Mouse (Mus musculus): ENCODE results near the gene Rnf167. TPM values are rescaled to one million over a fixed set of nuclear protein-coding genes. Genes with fewer than 3 reads are reported as not detected.

Gene Rnf167
- polyA plus RNA-seq, 1 experiment from 2014 or later = 135 TPM

- no peak overlapping the region for H3K27ac ChIP-seq (ENCODE audit: low read length)
- ATAC-seq = no peak
- H3K4me3 ChIP-seq (replicated peaks; ENCODE audit: low read length) = no peak overlapping the region
- H3K9me3 ChIP-seq (ENCODE audit: control insufficient read depth, low read length) = no peaks in the 10 kb centered on the region
- 69% methylated on average over 9 of the region's 9 CpGs for WGBS
- H3K36me3 ChIP-seq (ENCODE audit: control insufficient read depth, insufficient read depth) = peaks cover 9% of the 10 kb centered on the region; the same call in 1 of the 2 replicates
- no peak overlapping the region for H3K4me2 ChIP-seq (ENCODE audit: low read length)
- no peak overlapping the region for H3K9ac ChIP-seq (replicated peaks; ENCODE audit: low read depth, low read length)
- H3K4me1 ChIP-seq (replicated peaks; ENCODE audit: control insufficient read depth, insufficient read depth, low read length) = peaks cover 19% of the 10 kb centered on the region
- no peaks in the 10 kb centered on the region for H3K27me3 ChIP-seq (replicated peaks; ENCODE audit: control insufficient read depth, insufficient read depth, low read length)
Measured at GRCm38 (mm10) chr11:70657991-70658390, 11.0 kb downstream of the Rnf167 start.

DNA sequence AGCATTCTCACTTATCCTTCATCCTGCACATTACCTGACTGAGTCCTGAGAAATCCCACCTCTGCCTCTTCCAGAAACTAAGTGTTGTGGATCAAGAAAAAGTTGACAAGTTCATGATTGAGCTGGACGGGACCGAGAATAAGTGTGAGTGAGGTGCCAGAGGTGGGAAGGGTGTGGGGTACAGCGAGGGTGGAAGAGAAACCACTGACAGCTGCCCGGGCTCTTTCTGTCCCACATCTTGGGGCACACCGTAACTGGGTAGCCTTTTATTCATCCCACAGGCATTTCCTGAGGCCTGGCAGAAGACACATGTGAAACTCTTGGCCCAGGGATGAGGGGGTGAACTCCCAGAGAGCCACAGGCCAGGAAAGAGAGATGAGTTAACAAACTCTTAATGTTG is 11.5 kb downstream of the Rnf167 start:
- WGBS = 93% methylated on average over 5 of the region's 5 CpGs
- Histone ChIP-seq H3K9ac (replicated peaks; ENCODE audit: low read depth, low read length) (no peak overlapping the region), H3K4me2 (ENCODE audit: low read length) (no peak overlapping the region)

GRCm38 (mm10) chr11:70658942-70659341 is 11.9 kb downstream of the Rnf167 start:
- WGBS = 83% methylated on average over 8 of the region's 8 CpGs
- H3K4me3 ChIP-seq (replicated peaks; ENCODE audit: low read length) = no peak overlapping the region
- no peak overlapping the region for H3K4me2 ChIP-seq (ENCODE audit: low read length)

More for the DNA sequence above, 11.5 kb downstream of the Rnf167 start:
- no peaks in the 10 kb centered on the region for H3K27me3 ChIP-seq (replicated peaks; ENCODE audit: control insufficient read depth, insufficient read depth, low read length)
- H3K36me3 ChIP-seq (ENCODE audit: control insufficient read depth, insufficient read depth) = peaks cover 12% of the 10 kb centered on the region; the same call in 1 of the 2 replicates
- H3K4me1 ChIP-seq (replicated peaks; ENCODE audit: control insufficient read depth, insufficient read depth, low read length) = peaks cover 14% of the 10 kb centered on the region
- no peak overlapping the region for H3K27ac ChIP-seq (ENCODE audit: low read length)
- ATAC-seq = no peak
- no peaks in the 10 kb centered on the region for H3K9me3 ChIP-seq (ENCODE audit: control insufficient read depth, low read length)
- H3K4me3 ChIP-seq (replicated peaks; ENCODE audit: low read length) = no peak overlapping the region

GRCm38 (mm10) chr11:70660571-70660970 is 13.5 kb downstream of the Rnf167 start:
- no peak overlapping the region for H3K4me3 ChIP-seq (replicated peaks; ENCODE audit: low read length)
- no peak overlapping the region for H3K27ac ChIP-seq (ENCODE audit: low read length)
- no peaks in the 10 kb centered on the region for H3K9me3 ChIP-seq (ENCODE audit: control insufficient read depth, low read length)
- H3K4me2 ChIP-seq (ENCODE audit: low read length) = no peak overlapping the region
- WGBS = 94% methylated on average over 8 of the region's 8 CpGs
- H3K27me3 ChIP-seq (replicated peaks; ENCODE audit: control insufficient read depth, insufficient read depth, low read length) = no peaks in the 10 kb centered on the region
- peaks cover 26% of the 10 kb centered on the region for H3K36me3 ChIP-seq (ENCODE audit: control insufficient read depth, insufficient read depth)
- ATAC-seq = no peak
- no peak overlapping the region for H3K9ac ChIP-seq (replicated peaks; ENCODE audit: low read depth, low read length)
- peaks cover 9% of the 10 kb centered on the region for H3K4me1 ChIP-seq (replicated peaks; ENCODE audit: control insufficient read depth, insufficient read depth, low read length)

More at GRCm38 (mm10) chr11:70658942-70659341, 11.9 kb downstream of the Rnf167 start:
- peaks cover 14% of the 10 kb centered on the region for H3K36me3 ChIP-seq (ENCODE audit: control insufficient read depth, insufficient read depth)
- peaks cover 14% of the 10 kb centered on the region for H3K4me1 ChIP-seq (replicated peaks; ENCODE audit: control insufficient read depth, insufficient read depth, low read length)
- H3K27ac ChIP-seq (ENCODE audit: low read length) = no peak overlapping the region
- H3K9me3 ChIP-seq (ENCODE audit: control insufficient read depth, low read length) = no peaks in the 10 kb centered on the region
- ATAC-seq = no peak
- H3K9ac ChIP-seq (replicated peaks; ENCODE audit: low read depth, low read length) = no peak overlapping the region
- H3K27me3 ChIP-seq (replicated peaks; ENCODE audit: control insufficient read depth, insufficient read depth, low read length) = no peaks in the 10 kb centered on the region

DNA sequence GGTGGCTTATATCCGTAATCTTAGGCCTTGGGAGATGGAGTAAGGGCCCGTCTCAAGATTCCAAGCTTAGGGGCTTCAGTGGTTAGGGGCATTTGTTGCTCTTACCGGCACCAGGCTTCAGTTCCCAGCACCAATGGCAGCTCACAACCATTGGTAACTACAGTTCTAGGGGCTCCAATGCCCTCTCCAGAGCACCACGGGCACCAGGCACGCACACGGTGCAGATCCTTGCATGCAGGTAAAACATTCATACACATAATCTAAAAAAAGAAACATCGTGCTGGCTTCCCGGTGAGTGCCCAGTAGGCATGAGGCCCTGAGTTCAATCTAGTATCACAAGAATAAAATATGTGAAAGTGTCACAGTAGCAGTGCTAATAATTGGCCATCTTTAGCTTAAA is 16.1 kb downstream of the Rnf167 start:
- Histone ChIP-seq H3K27ac (ENCODE audit: low read length) (no peak overlapping the region), H3K9me3 (ENCODE audit: control insufficient read depth, low read length) (no peaks in the 10 kb centered on the region), H3K4me3 (replicated peaks; ENCODE audit: low read length) (no peak overlapping the region), H3K27me3 (replicated peaks; ENCODE audit: control insufficient read depth, insufficient read depth, low read length) (no peaks in the 10 kb centered on the region), H3K36me3 (ENCODE audit: control insufficient read depth, insufficient read depth) (peaks cover 26% of the 10 kb centered on the region), H3K9ac (replicated peaks; ENCODE audit: low read depth, low read length) (no peak overlapping the region), H3K4me2 (ENCODE audit: low read length) (no peak overlapping the region), H3K4me1 (replicated peaks; ENCODE audit: control insufficient read depth, insufficient read depth, low read length) (peaks cover 8% of the 10 kb centered on the region)
- 96% methylated on average over 8 of the region's 8 CpGs for WGBS
- no peak for ATAC-seq

- H3K4me2 ChIP-seq (ENCODE audit: low read length) = no peak overlapping the region
Measured at GRCm38 (mm10) chr11:70663957-70664356, 16.9 kb downstream of the Rnf167 start.

DNA sequence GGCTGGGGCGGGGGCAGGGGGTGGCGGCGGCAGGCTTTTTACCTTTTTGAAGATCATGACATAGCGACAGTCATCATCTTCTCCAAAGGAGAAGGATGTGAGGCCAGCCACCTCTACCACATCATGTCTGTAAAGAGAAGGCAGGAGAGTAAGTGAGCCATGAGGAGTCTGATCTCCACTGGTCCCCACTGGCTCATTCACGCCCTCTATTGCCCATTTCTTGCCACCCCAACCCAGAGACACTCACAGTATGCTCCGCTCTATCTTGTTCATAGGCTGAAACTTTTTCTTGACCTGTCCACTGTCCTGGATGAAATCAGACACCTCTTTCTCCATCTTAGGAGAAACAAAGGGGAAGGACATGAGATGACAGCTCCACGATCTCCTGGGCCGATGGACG is 17.7 kb downstream of the Rnf167 start:
- Histone ChIP-seq H3K4me3 (replicated peaks; ENCODE audit: low read length) (no peak overlapping the region), H3K4me1 (replicated peaks; ENCODE audit: control insufficient read depth, insufficient read depth, low read length) (peaks cover 11% of the 10 kb centered on the region), H3K36me3 (ENCODE audit: control insufficient read depth, insufficient read depth) (peaks cover 26% of the 10 kb centered on the region), H3K27ac (ENCODE audit: low read length) (no peak overlapping the region), H3K9ac (replicated peaks; ENCODE audit: low read depth, low read length) (no peak overlapping the region), H3K27me3 (replicated peaks; ENCODE audit: control insufficient read depth, insufficient read depth, low read length) (no peaks in the 10 kb centered on the region), H3K9me3 (ENCODE audit: control insufficient read depth, low read length) (no peaks in the 10 kb centered on the region), H3K4me2 (ENCODE audit: low read length) (no peak overlapping the region)
- 95% methylated on average over 9 of the region's 9 CpGs for WGBS
- ATAC-seq = no peak

More at GRCm38 (mm10) chr11:70663957-70664356, 16.9 kb downstream of the Rnf167 start:
- Histone ChIP-seq H3K4me1 (replicated peaks; ENCODE audit: control insufficient read depth, insufficient read depth, low read length) (peaks cover 11% of the 10 kb centered on the region), H3K27ac (ENCODE audit: low read length) (no peak overlapping the region), H3K9me3 (ENCODE audit: control insufficient read depth, low read length) (no peaks in the 10 kb centered on the region), H3K36me3 (ENCODE audit: control insufficient read depth, insufficient read depth) (peaks cover 26% of the 10 kb centered on the region), H3K9ac (replicated peaks; ENCODE audit: low read depth, low read length) (no peak overlapping the region), H3K27me3 (replicated peaks; ENCODE audit: control insufficient read depth, insufficient read depth, low read length) (no peaks in the 10 kb centered on the region), H3K4me3 (replicated peaks; ENCODE audit: low read length) (no peak overlapping the region)
- ATAC-seq = no peak
- WGBS = 88% methylated on average over 6 of the region's 6 CpGs

GRCm38 (mm10) chr11:70666687-70667086 is 19.7 kb downstream of the Rnf167 start:
- Histone ChIP-seq H3K36me3 (ENCODE audit: control insufficient read depth, insufficient read depth) (peaks cover 26% of the 10 kb centered on the region), H3K9me3 (ENCODE audit: control insufficient read depth, low read length) (no peaks in the 10 kb centered on the region), H3K27ac (ENCODE audit: low read length) (no peak overlapping the region), H3K9ac (replicated peaks; ENCODE audit: low read depth, low read length) (no peak overlapping the region), H3K4me2 (ENCODE audit: low read length) (no peak overlapping the region), H3K27me3 (replicated peaks; ENCODE audit: control insufficient read depth, insufficient read depth, low read length) (no peaks in the 10 kb centered on the region), H3K4me1 (replicated peaks; ENCODE audit: control insufficient read depth, insufficient read depth, low read length) (peaks cover 24% of the 10 kb centered on the region), H3K4me3 (replicated peaks; ENCODE audit: low read length) (no peak overlapping the region; the same call in 1 of the 2 replicates)
- WGBS = 94% methylated on average over 8 of the region's 8 CpGs
- ATAC-seq = no peak

DNA sequence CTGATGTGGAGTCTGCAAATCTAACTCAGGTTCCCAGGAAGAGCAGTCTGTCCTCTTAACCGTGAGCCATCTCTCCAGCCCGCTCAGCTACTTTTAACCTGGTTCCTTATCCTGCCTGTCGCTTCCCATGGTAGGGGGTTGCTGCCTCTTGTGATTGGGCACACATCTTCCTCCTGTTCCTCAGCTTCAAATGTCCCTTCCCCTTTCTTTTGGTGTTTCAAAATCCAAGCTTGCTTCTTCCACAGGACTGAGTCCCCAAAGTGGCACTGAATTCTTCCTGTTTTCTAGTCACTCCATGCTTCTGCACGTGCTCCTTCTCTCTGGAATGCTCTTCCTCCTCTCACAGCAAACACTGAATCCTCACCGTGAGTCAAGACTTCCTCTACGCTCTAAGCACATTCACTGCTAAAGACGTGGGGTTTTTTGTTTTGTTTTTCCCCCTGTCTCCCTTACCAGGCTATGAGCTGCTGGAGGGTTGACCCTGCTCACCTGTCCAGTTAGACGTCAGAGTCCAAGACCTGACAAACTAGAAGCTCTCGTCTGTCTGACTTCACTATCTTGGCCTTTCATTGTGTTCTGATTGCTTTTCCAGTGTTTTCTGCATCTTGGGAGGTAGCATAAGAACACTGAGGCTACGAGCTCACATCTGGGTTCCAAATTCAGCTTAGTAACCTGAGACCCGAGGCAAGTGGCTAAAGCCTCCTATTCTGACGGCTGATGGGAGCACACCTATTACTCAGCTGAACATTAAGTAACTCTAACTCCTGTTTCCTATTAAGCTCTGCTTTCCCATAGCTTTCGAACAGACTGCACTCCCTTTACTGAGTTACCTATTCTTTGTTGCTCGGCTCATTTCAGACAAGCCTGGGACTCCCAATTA is 20.5 kb downstream of the Rnf167 start:
- ATAC-seq = no peak
- Histone ChIP-seq H3K9me3 (ENCODE audit: control insufficient read depth, low read length) (no peaks in the 10 kb centered on the region), H3K4me2 (ENCODE audit: low read length) (peak overlapping the region; percentile 83), H3K36me3 (ENCODE audit: control insufficient read depth, insufficient read depth) (peaks cover 21% of the 10 kb centered on the region), H3K4me1 (replicated peaks; ENCODE audit: control insufficient read depth, insufficient read depth, low read length) (peaks cover 24% of the 10 kb centered on the region), H3K4me3 (replicated peaks; ENCODE audit: low read length) (peak overlapping the region; percentile 66), H3K9ac (replicated peaks; ENCODE audit: low read depth, low read length) (peak overlapping the region; percentile 56), H3K27me3 (replicated peaks; ENCODE audit: control insufficient read depth, insufficient read depth, low read length) (no peaks in the 10 kb centered on the region), H3K27ac (ENCODE audit: low read length) (peak overlapping the region; percentile 97; the same call in 1 of the 2 replicates)
- WGBS = 73% methylated on average over 14 of the region's 14 CpGs
